8 mouse cellular contexts compared by ENCODE assay signal in genomic region chr5:111877165-111877793, GRCm38 (mm10).
DNase-seq lines count a peak whose midpoint lies in the region; ATAC-seq and TF ChIP-seq lines count a peak whose summit lies in the region.

No protein-coding gene starts in this region.

- H3K27ac ChIP-seq in midbrain, embryonic 10.5 days (replicated peaks), result peak overlapping the region; percentile 83
- H3K27ac ChIP-seq in midbrain, embryonic 16.5 days (ENCODE audit: low read length), result no peak overlapping the region
- H3K27ac ChIP-seq in forebrain, embryonic 14.5 days (ENCODE audit: low read depth, low read length), result peak overlapping the region; percentile 63
- peak overlapping the region; percentile 56; the same call in 1 of the 2 replicates for H3K27ac ChIP-seq in intestine, embryonic 16.5 days (ENCODE audit: low read length)
- H3K27ac ChIP-seq in stomach, postnatal 0 days (replicated peaks), result no peak overlapping the region

- H3K4me3 ChIP-seq in midbrain, embryonic 10.5 days, result peak overlapping the region; percentile 2; the same call in 1 of the 2 replicates
- no peak overlapping the region for H3K4me3 ChIP-seq in midbrain, embryonic 16.5 days (ENCODE audit: low read depth, low read length)
- no peak overlapping the region for H3K4me3 ChIP-seq in forebrain, embryonic 14.5 days (ENCODE audit: low read depth, low read length)
- no peak overlapping the region for H3K4me3 ChIP-seq in intestine, embryonic 16.5 days (ENCODE audit: low read length)
- no peak overlapping the region for H3K4me3 ChIP-seq in stomach, postnatal 0 days (ENCODE audit: low read depth, low read length)

- H3K9ac ChIP-seq in midbrain, embryonic 16.5 days (ENCODE audit: low read depth, low read length), result no peak overlapping the region
- H3K9ac ChIP-seq in forebrain, embryonic 14.5 days (ENCODE audit: low read length), result no peak overlapping the region; the same call in 1 of the 2 replicates
- no peak overlapping the region for H3K9ac ChIP-seq in intestine, embryonic 16.5 days (ENCODE audit: low read depth, low read length)
- H3K9ac ChIP-seq in stomach, postnatal 0 days (ENCODE audit: low read length), result no peak overlapping the region

- TF ChIP-seq CTCF in stomach, postnatal 0 days (IDR thresholded peaks at IDR 0.05; ENCODE audit: low read depth), result no peak

- DNase-seq in midbrain, embryonic 10.5 days (ENCODE audit: low spot score), result peak; percentile 66
- DNase-seq in forebrain, embryonic 14.5 days (ENCODE audit: low spot score), result peak; percentile 83
- no peak for DNase-seq in stomach, postnatal 0 days (ENCODE audit: low spot score)
- DNase-seq in cerebellum, adult 9-11 months, result no peak
- DNase-seq in layer of hippocampus, adult 11-12 months (ENCODE audit: low spot score), result no peak

- ATAC-seq in midbrain, embryonic 16.5 days, result no peak
- ATAC-seq in forebrain, embryonic 14.5 days, result peak; percentile 74
- peak; percentile 73 for ATAC-seq in intestine, embryonic 16.5 days
- ATAC-seq in stomach, postnatal 0 days (ENCODE audit: low FRiP score, low TSS enrichment), result peak; percentile 30; the same call in 1 of the 2 replicates
- ATAC-seq in frontal cortex, adult (ENCODE audit: low TSS enrichment), result no peak

- peaks cover 14% of the 10 kb centered on the region for H3K9me3 ChIP-seq in midbrain, embryonic 10.5 days (replicated peaks)
- peaks cover 5% of the 10 kb centered on the region; the same call in 1 of the 2 replicates for H3K9me3 ChIP-seq in midbrain, embryonic 16.5 days (replicated peaks; ENCODE audit: control insufficient read depth, low read length, poor library complexity, severe bottlenecking)
- no peaks in the 10 kb centered on the region for H3K9me3 ChIP-seq in forebrain, embryonic 14.5 days (replicated peaks; ENCODE audit: control insufficient read depth, low read length)
- H3K9me3 ChIP-seq in intestine, embryonic 16.5 days (ENCODE audit: control insufficient read depth, low read length), result no peaks in the 10 kb centered on the region; the same call in 1 of the 2 replicates
- no peaks in the 10 kb centered on the region for H3K9me3 ChIP-seq in stomach, postnatal 0 days (ENCODE audit: control insufficient read depth, low read length)

- H3K36me3 ChIP-seq in midbrain, embryonic 10.5 days, result no peaks in the 10 kb centered on the region
- H3K36me3 ChIP-seq in midbrain, embryonic 16.5 days (ENCODE audit: control insufficient read depth, insufficient read depth, low read length), result no peaks in the 10 kb centered on the region
- no peaks in the 10 kb centered on the region for H3K36me3 ChIP-seq in forebrain, embryonic 14.5 days (ENCODE audit: control insufficient read depth, insufficient read depth, low read length)
- no peaks in the 10 kb centered on the region for H3K36me3 ChIP-seq in intestine, embryonic 16.5 days (ENCODE audit: control insufficient read depth, insufficient read depth, low read length)
- H3K36me3 ChIP-seq in stomach, postnatal 0 days (ENCODE audit: control insufficient read depth, insufficient read depth, low read length), result no peaks in the 10 kb centered on the region

- TF ChIP-seq EP300 in stomach, postnatal 0 days (optimal IDR thresholded peaks at IDR 0.05), result no peak

- H3K4me2 ChIP-seq in midbrain, embryonic 16.5 days (ENCODE audit: low read length), result no peak overlapping the region
- H3K4me2 ChIP-seq in forebrain, embryonic 14.5 days (ENCODE audit: low read length), result no peak overlapping the region
- no peak overlapping the region for H3K4me2 ChIP-seq in intestine, embryonic 16.5 days (ENCODE audit: low read depth, low read length)
- H3K4me2 ChIP-seq in stomach, postnatal 0 days (replicated peaks; ENCODE audit: low read depth), result no peak overlapping the region

- H3K27me3 ChIP-seq in midbrain, embryonic 10.5 days (ENCODE audit: low read depth, poor library complexity, severe bottlenecking), result no peaks in the 10 kb centered on the region
- H3K27me3 ChIP-seq in midbrain, embryonic 16.5 days (ENCODE audit: control insufficient read depth, insufficient read depth, low read depth, low read length), result no peaks in the 10 kb centered on the region
- H3K27me3 ChIP-seq in forebrain, embryonic 14.5 days (replicated peaks; ENCODE audit: control insufficient read depth, insufficient read depth, low read length), result no peaks in the 10 kb centered on the region
- H3K27me3 ChIP-seq in intestine, embryonic 16.5 days (replicated peaks; ENCODE audit: control insufficient read depth, insufficient read depth, low read length), result no peaks in the 10 kb centered on the region
- H3K27me3 ChIP-seq in stomach, postnatal 0 days (ENCODE audit: control insufficient read depth, insufficient read depth, low read length), result no peaks in the 10 kb centered on the region

- H3K4me1 ChIP-seq in midbrain, embryonic 10.5 days, result peaks cover 27% of the 10 kb centered on the region
- no peaks in the 10 kb centered on the region for H3K4me1 ChIP-seq in midbrain, embryonic 16.5 days (ENCODE audit: control insufficient read depth, insufficient read depth, low read length)
- H3K4me1 ChIP-seq in forebrain, embryonic 14.5 days (ENCODE audit: control insufficient read depth, insufficient read depth, low read length), result peaks cover 14% of the 10 kb centered on the region
- peaks cover 12% of the 10 kb centered on the region for H3K4me1 ChIP-seq in intestine, embryonic 16.5 days (ENCODE audit: control insufficient read depth, insufficient read depth, low read length)
- H3K4me1 ChIP-seq in stomach, postnatal 0 days (replicated peaks; ENCODE audit: control insufficient read depth, insufficient read depth), result no peaks in the 10 kb centered on the region

- 4% methylated on average over 8 of the region's 8 CpGs for WGBS in midbrain, embryonic 10.5 days
- 3% methylated on average over 8 of the region's 8 CpGs for WGBS in midbrain, embryonic 16.5 days
- 1% methylated on average over 8 of the region's 8 CpGs for WGBS in forebrain, embryonic 14.5 days
- 6% methylated on average over 8 of the region's 8 CpGs for WGBS in intestine, embryonic 16.5 days
- whole genome bisulfite sequencing in stomach, postnatal 0 days, result 6% methylated on average over 8 of the region's 8 CpGs

Comparison
In these comparisons a context has a peak if more than half of its experiments do, and no peak if none do; other contexts are left out.
1. H3K27ac ChIP-seq: peak in midbrain, embryonic 10.5 days (single experiment), forebrain, embryonic 14.5 days (single experiment) and intestine, embryonic 16.5 days (single experiment); none in midbrain, embryonic 16.5 days (single experiment) and stomach, postnatal 0 days (single experiment).
2. DNase-seq: peak in midbrain, embryonic 10.5 days (single experiment) and forebrain, embryonic 14.5 days (single experiment); none in stomach, postnatal 0 days (single experiment), cerebellum, adult 9-11 months (single experiment) and layer of hippocampus, adult 11-12 months (single experiment).
3. ATAC-seq: peak in forebrain, embryonic 14.5 days (single experiment), intestine, embryonic 16.5 days (single experiment) and stomach, postnatal 0 days (single experiment); none in midbrain, embryonic 16.5 days (single experiment) and frontal cortex, adult (single experiment).